Mouse (Mus musculus) left cerebral cortex, adult 2 months (tissue): ENCODE measurements around the gene Fscn2. TPM values are rescaled to one million over a fixed set of nuclear protein-coding genes. Genes with fewer than 3 reads are reported as not detected.
A peak's percentile ranks its signal among the peaks of the same experiment; 100 is the strongest.
"Not testable (repeated sequence)": the region's sequence is repeated elsewhere in the genome, so short reads cannot be mapped to it uniquely, and the experiment has no call there.

Experiments
- DNase-seq, 2 experiments: peaks; one replicate each; pipeline ENCODE4 v3.0.0; 2021 to 2022; ENCODE audit warnings: low spot score in 2 of 2, mixed read lengths in 1 of 2; ENCODE audit errors: extremely low spot score in 1 of 2
- H3K27ac ChIP-seq: fragments of 200-600 bp; 2 replicates; pipeline ENCODE4 v1.8.1; 2022
- H3K4me3 ChIP-seq: fragments of 200-600 bp; 2 replicates; pipeline ENCODE4 v1.8.1; 2022
- CTCF ChIP-seq: fragments of 200-600 bp; IDR thresholded peaks from 2 replicates; pipeline ENCODE4 v1.8.1; 2022; ENCODE audit warnings: antibody characterized with exemption, mild to moderate bottlenecking, moderate library complexity
- intact Hi-C: fragments of 180-260 bp; cut with DNase I; formaldehyde crosslinking; loops from one replicate; pipeline ENCODE4 v1.15.1; 2025
- microRNA-seq, 2 experiments: library from miRNA; unstranded; fragments of <30 nt; microRNA quantifications; one replicate each; pipeline ENCODE4 v1.2.0; 2021
- total RNA-seq, 2 experiments: library from RNA; stranded (reverse); gene quantifications; 2 replicates each; pipeline ENCODE4 v1.2.3; 2021

The Fscn2 gene
- total RNA-seq, 2 experiments from 2014 or later = 0.25 TPM; not detected in 1

- intact Hi-C loops = no loop called here
- H3K27ac ChIP-seq = peak overlapping the region; percentile 30; the same call in 1 of the 2 replicates
- TF ChIP-seq CTCF = no peak
- no peak for DNase-seq
- H3K4me3 ChIP-seq = no peak overlapping the region
These were observed 25.8 kb downstream of the Fscn2 start for GRCm38 (mm10) chr11:120387157-120387556.

DNA sequence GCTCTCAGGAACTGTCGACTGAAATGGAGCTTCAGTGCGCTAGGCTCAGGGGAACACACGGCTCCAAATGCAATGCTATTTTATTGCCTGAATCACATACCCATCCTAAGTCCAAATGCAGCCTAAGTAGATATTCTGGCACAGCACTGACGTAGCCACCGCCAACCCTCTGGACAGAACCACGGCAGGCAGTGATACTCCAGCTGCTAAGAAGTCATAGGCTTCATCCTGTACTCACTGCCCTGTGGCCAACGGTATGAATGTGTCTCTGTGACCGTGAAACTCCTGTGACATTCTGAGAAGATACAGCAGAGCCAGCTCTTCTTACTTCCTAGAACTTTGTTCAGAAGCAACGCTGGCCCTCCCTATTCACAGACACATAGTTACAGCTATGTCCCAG lies 27.2 kb downstream of the Fscn2 start:
- intact Hi-C loops = no loop called here
- Histone ChIP-seq H3K27ac (no peak overlapping the region), H3K4me3 (no peak overlapping the region)
- no peak for DNase-seq
- no peak for TF ChIP-seq CTCF

DNA sequence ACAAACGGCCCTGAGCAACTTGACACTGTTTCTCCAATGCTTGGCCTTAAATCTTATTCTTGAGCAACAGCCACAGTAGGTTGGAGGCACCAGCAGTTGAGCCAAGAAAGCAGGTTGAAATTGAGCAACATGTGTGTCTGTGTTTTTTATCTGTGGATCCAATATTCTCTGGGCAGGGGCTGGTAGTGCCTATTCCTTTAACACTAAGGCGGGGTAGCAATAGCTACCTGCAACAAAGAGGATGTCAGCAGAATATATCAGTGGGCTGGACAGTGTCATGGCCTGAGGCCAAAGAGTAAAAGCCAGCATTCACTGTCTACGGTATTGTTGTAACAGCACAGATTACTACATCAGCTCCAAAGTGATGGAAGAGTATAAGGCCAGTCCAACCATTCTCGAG lies 34.3 kb downstream of the Fscn2 start:
- H3K27ac ChIP-seq = no peak overlapping the region
- intact Hi-C loops = no loop called here
- no peak for DNase-seq
- TF ChIP-seq CTCF = no peak
- no peak overlapping the region for H3K4me3 ChIP-seq

DNA sequence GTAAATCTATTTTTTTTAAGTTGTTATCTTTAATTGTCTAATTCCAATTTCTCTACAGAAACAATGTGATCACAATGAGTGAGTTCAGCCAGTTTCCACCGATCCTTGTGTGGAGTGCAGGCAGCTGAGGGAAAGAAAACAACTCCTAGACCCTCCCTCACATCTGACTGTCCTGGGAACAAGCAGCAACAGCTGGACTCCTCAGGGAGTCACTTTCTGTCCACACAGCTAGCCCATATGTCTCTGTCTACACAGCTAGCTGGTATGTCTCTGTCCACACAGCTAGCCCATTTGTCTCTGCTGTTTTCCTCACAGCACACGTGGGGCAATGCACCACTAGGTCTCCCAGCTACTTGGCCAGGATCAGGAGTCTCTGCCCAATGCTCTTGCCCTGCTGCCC lies 36.3 kb downstream of the Fscn2 start:
- Histone ChIP-seq H3K4me3 (no peak overlapping the region), H3K27ac (no peak overlapping the region)
- intact Hi-C loops = no loop called here
- TF ChIP-seq CTCF = no peak
- DNase-seq = no peak

GRCm38 (mm10) chr11:120399319-120399718 lies 38.0 kb downstream of the Fscn2 start:
- no peak for DNase-seq
- intact Hi-C loops = no loop called here
- no peak overlapping the region for H3K4me3 ChIP-seq
- TF ChIP-seq CTCF = no peak
- H3K27ac ChIP-seq = no peak overlapping the region

DNA sequence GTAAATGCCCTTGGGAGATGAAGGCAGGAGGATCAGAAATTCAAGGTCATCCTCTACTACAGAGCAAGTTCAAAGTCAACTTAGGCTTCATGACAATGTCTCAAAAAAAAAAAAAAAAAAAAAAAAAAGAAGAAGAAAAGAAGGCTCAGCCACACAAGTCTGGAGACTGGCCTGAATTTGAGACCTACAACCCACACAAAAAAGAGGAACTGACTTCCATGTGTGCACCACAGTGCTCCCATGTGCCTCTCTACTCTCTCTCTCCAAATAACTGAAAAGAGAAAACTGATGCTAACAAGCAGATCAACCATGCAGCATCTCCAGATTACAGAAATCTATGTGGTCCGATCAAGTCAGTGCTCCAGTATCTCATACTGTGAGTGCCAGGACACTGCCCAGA lies 43.5 kb downstream of the Fscn2 start:
- no peak overlapping the region for H3K27ac ChIP-seq
- no peak for TF ChIP-seq CTCF
- DNase-seq = no peak
- H3K4me3 ChIP-seq = no peak overlapping the region
- intact Hi-C loops = no loop called here

DNA sequence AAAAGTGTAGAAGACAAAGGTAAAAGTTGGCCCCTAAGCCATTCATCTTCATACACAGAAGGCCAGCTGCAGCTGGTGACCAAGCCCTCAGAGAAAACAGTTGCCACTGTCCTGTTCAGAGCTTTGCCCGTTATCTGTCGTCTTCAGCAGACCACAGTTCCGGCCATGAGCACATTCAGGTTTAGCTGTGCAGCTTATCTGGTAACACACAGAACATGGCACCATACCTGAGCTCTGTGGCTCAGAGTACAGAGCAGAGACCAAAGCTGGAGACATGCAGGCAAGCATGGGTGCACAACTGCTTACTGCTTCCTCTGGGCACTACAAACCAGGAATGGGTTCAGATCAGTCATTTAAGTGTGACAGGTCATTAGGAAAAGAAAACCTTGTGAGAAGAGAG lies 44.5 kb downstream of the Fscn2 start:
- no peak for TF ChIP-seq CTCF
- H3K4me3 ChIP-seq = no peak overlapping the region
- H3K27ac ChIP-seq = no peak overlapping the region
- intact Hi-C loops = no loop called here
- DNase-seq = no peak

GRCm38 (mm10) chr11:120406445-120406844 lies 45.1 kb downstream of the Fscn2 start:
- no peak for DNase-seq
- no peak for TF ChIP-seq CTCF
- Histone ChIP-seq H3K4me3 (no peak overlapping the region), H3K27ac (no peak overlapping the region)
- intact Hi-C loops = no loop called here

GRCm38 (mm10) chr11:120413621-120414020 lies 52.3 kb downstream of the Fscn2 start:
- intact Hi-C loops, H3K4me3 ChIP-seq, DNase-seq, H3K27ac ChIP-seq: not testable (repeated sequence)

Small RNA genes within 50 kb of the gene (microRNA-seq; reads per million reads assigned to microRNA genes)
- 0 reads per million in 2 experiments for gene Gm23419
- 1.5 to 2.4 reads per million in 2 experiments for gene Mir6935

Other genes starting within 250 kb of the Fscn2 start
- gene Slc38a10, start 210.2 kb upstream of the Fscn2 start, total RNA-seq = 10 to 100 TPM; 81.0 to 82.4 TPM
- gene Bahcc1, start 128.6 kb upstream of the Fscn2 start, total RNA-seq = 10 to 100 TPM; 20.6 to 21.3 TPM
- gene Actg1, start 13.0 kb upstream of the Fscn2 start, total RNA-seq = 1,000 to 10,000 TPM; 1,100 to 1,129 TPM
- gene Faap100, start 17.2 kb downstream of the Fscn2 start, total RNA-seq = 10 to 100 TPM; 16.1 to 17.6 TPM
- gene Nploc4, start 76.2 kb downstream of the Fscn2 start, total RNA-seq = 10 to 100 TPM; 70.9 to 72.4 TPM
- gene Tspan10, start 81.1 kb downstream of the Fscn2 start, total RNA-seq = 1 to 10 TPM in 1 of 2 experiments, not detected in 1; 3.8 TPM
- 1 to 10 TPM in 1 of 2 experiments, under 1 TPM in 1; 0.45 to 1.1 TPM for gene Pde6g, start 92.0 kb downstream of the Fscn2 start, total RNA-seq
- gene Oxld1, start 96.5 kb downstream of the Fscn2 start, total RNA-seq = 10 to 100 TPM; 13.8 to 15.8 TPM
- 10 to 100 TPM; 28.4 to 28.5 TPM for gene Ccdc137, start 96.6 kb downstream of the Fscn2 start, total RNA-seq
- gene Arl16, start 106.1 kb downstream of the Fscn2 start, total RNA-seq = 10 to 100 TPM; 47.9 to 51.9 TPM
- 10 to 100 TPM; 66.1 to 68.3 TPM for gene Mrpl12, start 123.1 kb downstream of the Fscn2 start, total RNA-seq
- gene Slc25a10, start 130.3 kb downstream of the Fscn2 start, total RNA-seq = 10 to 100 TPM; 17.7 to 21.3 TPM
- gene Gcgr, start 169.2 kb downstream of the Fscn2 start, total RNA-seq = not detected
- gene Mcrip1, start 188.2 kb downstream of the Fscn2 start, total RNA-seq = 10 to 100 TPM; 68.3 to 83.2 TPM
- not detected for gene Ppp1r27, start 189.6 kb downstream of the Fscn2 start, total RNA-seq
- 100 to 1,000 TPM; 114 to 120 TPM for gene P4hb, start 211.7 kb downstream of the Fscn2 start, total RNA-seq
- 100 to 1,000 TPM; 290 to 300 TPM for gene Arhgdia, start 220.1 kb downstream of the Fscn2 start, total RNA-seq
- 10 to 100 TPM; 56.4 to 64.1 TPM for gene Alyref, start 236.8 kb downstream of the Fscn2 start, total RNA-seq
- 10 to 100 TPM; 92.9 to 93.0 TPM for gene Anapc11, start 236.9 kb downstream of the Fscn2 start, total RNA-seq
- under 1 TPM in 1 of 2 experiments, not detected in 1; 0.95 TPM for gene Npb, start 246.9 kb downstream of the Fscn2 start, total RNA-seq